Mouse (Mus musculus): ENCODE measurements at regions not wholly inside any gene's neighbourhood (a gene's known extent, or its start where the extent isn't known, plus 50 kb on each side); places are given as distances from the start of the nearest gene placed in this dataset.

DNA sequence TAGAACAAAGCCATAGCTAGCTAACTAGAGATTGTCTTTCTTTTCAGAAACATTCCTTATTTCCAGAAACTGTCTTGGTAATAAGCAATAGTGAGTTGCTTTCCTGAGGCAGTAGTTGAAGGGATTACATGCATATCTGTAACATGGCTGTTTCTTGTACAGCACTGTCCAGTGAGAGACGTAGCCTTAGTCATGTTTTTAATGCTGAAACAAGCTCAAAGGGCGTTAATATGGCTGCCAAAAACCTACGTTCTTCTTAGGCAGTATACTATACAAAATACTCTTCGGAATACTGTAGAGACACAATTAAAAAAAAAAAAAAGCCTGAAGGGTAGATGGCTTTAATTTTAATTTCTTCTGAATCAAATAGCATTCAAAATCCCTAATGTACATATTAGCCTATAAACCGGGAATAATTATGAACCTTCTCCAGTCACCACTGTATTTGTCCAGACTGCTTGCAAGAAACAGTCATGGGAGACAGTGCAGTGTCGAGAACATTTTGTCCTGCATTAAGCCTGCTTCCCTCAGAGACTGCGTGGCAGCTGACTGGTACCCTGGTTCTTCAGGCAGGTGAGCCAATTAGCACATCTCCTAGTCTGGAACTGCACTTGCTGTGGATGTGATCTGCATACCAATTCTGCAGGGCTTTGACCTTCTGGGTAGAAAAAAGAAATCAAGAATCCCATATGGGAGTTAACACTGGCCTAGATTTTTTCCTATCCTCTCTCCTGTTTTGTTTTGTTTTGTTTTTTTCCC, 854.7 kb upstream of the Stxbp6 start:
- peak; percentile 88 for DNase-seq (ENCODE audit: low read depth)
- TF ChIP-seq POLR2A (IDR thresholded peaks at IDR 0.05; ENCODE audit: borderline replicate concordance, extremely low read depth, insufficient read depth, insufficient read length, poor library complexity, severe bottlenecking) = no peak
- TF ChIP-seq CTCF (IDR thresholded peaks at IDR 0.05; ENCODE audit: borderline replicate concordance, extremely low read depth, insufficient read depth, insufficient read length) = no peak
